Mouse (Mus musculus) limb, embryonic 15.5 days (tissue): Measurements from ENCODE around the gene Neurod6. TPM values are rescaled to one million over a fixed set of nuclear protein-coding genes. Genes with fewer than 3 reads are reported as not detected.

Experiments
- polyA plus RNA-seq: library from polyadenylated mRNA; unstranded; fragments of >200 nt; fragmentation: Nextera tagmentation; extraction: Ambion mirVana; gene quantifications from 2 replicates; pipeline ENCODE4 v1.2.1, GENCODE M21; 2015

The Neurod6 gene
- polyA plus RNA-seq, 1 experiment from 2014 or later: not detected

Other genes starting within 250 kb of the Neurod6 start
- 1.4 and 2.1 TPM in 2 replicates for gene Adcyap1r1, start 229.3 kb downstream of the Neurod6 start, polyA plus RNA-seq
- gene Itprid1, start 155.6 kb upstream of the Neurod6 start, polyA plus RNA-seq: 0.17 and 0.22 TPM in 2 replicates